Mouse (Mus musculus): Measurements from ENCODE around the gene Ccdc74a.
"Not testable (repeated sequence)": the region's sequence is repeated elsewhere in the genome, so short reads cannot be mapped to it uniquely, and the experiment has no call there.

Gene Ccdc74a

DNA sequence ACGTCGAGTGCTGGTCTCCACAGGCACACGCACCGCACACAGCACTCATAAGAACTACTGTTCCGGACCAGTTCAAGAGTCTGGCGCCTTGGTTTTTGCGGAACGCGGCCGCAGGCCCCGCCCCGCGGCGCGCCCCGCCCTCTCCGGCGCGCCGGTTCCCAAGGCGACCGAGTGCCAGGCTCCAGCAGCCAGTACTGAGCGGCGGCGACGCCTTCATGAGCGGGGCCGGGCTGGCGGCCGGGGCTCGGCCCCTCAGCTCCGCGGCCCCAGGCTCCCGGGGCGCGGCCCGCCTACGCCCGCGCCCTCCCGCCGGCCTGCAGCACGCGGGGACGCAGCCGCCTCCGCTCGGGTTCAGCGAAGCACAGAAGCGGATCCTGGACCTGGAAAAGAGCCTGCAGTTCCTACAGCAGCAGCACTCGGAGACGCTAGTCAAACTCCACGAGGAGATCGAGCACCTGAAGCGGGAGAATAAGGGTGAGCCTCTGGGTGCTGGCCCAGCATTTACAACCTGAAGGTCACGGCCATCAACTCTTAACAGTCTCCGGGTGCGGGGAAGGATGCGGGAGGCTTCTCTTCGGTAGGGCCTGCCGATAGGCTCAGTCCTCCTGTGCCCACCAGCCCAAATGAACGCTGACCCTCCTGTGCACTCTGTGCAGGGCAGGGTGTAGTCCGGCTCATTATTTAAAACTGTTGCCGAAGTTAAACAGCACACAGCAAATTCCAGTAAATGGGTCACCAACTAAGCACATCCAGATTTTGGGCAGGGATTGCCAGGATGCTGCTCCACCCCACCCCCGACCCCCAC lies at the start of gene Ccdc74a:
Gene Ccdc74a (plus strand): TSS at position 161 of the 805 bp plus-strand sequence.
- peak; percentile 90 for DNase-seq

DNA sequence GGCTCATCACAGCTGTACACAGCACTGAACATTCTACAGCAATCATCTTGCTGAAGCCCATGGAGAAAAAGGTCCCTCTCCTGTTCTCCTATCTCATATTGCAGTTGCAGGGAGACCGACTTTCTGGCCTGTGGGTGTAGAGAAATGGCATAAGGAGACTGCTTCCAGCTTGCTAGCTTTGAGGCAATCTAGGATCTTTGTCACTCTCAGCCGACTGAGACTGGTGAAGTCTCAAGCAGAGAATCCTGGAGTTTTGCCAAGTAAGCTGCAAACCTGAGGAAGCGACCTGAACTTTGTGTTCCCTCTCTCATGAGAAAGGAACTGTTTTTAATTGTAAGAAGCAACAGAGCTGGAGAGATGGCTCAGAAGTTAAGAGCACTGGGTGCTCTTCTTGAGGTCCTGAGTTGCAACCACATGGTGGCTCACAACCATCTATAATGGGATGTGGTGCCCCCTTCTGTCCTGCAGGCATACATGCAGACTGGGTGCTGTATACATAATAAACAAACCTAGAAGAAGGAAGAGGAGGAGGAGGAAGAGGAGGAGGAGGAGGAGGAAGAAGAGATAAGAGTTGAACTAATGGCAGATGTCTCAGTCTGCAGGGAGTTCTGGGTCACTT lies 45.2 kb upstream of the Ccdc74a start:
- no peak for DNase-seq

DNA sequence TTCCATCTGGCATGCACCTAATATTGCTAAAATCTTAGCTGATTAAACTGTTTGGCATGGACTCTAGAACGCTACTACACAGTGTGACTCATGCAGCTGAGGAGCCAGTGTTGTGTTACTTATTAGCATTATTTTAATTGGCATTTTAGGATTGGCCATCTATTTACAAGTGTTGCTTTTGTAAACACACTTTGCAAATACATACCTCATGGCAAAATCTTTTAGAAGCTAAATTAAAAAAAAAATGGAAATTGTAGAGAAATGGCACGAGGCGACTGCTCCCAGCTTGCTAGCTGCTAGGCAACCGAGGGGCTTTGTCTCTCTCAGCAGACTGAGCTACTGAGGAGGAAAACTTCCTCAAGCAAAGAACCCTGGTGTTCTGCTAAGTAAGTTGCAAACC lies 41.3 kb upstream of the Ccdc74a start:
- no peak for DNase-seq

DNA sequence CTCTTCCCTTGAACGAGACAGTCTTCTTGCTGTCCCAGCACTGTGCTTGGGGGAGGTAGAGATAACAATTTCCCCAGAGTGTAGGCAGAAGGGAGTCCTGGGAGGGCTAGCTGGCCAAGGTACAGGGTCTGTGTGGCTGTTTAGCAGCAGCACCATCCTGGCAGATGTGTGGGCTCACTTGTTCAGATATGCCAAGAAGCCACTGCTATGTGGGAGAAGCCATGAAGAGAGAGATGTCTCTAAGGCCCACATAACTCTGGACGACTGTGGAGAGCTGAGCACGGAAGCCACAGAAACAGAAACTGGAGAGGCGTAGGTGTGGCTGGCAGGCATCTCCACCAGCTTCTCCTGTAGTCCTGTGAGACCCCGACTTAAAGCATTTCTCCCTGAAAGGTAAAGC lies 40.6 kb upstream of the Ccdc74a start:
- DNase-seq, result no peak

DNA sequence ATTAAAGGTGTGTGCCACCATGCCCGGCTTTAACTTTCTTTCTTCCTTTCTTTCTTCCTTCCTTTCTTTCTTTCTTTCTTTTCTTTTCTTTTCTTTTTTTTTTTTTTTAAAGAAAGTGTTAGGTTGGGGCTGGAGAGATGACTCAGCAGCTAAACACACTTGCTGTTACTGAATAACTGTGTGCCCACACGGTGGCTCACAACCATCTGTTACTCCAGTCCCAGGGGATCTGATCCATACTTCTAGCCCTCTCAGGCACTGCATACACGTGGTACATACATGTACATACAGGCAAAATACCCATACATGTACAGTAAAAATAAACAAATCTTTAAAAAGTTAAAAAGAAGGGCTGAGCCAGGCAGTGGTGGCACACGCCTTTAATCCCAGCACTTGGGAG lies 34.9 kb upstream of the Ccdc74a start:
- no peak for DNase-seq

DNA sequence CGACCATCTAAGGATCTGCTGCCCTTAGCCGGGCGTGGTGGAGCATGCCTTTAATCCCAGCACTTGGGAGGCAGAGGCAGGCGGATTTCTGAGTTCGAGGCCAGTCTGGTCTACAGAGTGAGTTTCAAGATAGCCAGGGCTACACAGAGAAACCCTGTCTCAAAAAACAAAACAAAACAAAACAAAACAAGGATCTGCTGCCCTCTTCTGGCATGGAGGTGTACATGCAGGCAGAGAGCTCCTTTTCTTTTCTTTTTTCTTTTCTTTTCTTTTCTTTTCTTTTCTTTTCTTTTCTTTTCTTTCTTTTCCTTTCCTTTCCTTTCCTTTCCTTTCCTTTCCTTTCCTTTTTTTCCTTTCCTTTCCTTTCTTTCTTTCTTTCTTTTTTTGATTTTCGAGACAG lies 31.5 kb upstream of the Ccdc74a start:
- not testable (repeated sequence) for DNase-seq

DNA sequence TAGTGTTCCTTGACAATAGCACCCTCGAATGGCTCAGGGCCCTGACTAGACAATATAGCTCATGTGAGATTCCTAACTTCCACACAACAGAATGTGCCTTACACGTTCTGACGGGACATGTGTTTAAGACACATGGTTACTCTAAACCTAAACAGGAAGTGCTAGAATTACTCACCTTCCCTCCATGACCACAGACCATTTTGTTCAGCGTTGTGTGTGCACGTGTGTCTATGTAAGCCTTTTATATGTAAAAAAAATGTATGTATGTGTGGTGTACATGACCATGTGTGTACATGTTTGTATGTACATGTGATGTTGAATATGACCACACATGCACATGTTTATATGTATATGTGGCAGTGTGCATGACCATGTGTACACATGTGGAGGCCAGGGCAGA lies 30.1 kb upstream of the Ccdc74a start:
- no peak for DNase-seq

DNA sequence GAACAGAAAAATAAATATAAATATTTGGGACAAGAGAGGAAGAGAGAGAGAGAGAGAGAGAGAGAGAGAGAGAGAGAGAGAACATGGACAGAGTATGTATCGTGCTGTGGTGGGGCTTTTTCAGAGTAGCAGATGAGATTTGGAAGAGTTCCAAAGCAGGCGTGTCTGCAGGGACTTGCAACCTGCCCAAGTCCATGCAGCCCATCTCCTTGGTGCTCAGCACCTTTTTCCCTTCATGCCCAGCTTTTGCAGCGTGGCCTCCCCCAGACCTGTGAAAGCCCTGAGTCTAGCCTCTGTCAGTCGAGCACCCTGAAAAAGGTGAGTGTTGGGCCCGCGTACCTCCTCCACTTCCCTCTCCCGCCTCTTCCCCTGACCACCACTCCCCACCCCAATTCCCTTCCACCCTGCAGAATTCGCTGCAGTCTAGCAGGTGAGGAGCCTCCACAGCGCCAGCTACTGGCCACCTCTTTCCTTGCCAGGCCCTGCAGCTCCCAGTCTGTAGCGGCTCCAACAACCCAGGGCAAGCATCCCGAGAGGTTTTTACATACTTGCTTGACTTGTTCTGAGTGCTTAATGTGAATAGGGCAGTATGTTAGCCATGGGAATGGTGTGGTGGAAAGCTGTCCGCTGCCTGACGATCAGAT lies 28.2 kb upstream of the Ccdc74a start:
- DNase-seq, result peak; percentile 62

DNA sequence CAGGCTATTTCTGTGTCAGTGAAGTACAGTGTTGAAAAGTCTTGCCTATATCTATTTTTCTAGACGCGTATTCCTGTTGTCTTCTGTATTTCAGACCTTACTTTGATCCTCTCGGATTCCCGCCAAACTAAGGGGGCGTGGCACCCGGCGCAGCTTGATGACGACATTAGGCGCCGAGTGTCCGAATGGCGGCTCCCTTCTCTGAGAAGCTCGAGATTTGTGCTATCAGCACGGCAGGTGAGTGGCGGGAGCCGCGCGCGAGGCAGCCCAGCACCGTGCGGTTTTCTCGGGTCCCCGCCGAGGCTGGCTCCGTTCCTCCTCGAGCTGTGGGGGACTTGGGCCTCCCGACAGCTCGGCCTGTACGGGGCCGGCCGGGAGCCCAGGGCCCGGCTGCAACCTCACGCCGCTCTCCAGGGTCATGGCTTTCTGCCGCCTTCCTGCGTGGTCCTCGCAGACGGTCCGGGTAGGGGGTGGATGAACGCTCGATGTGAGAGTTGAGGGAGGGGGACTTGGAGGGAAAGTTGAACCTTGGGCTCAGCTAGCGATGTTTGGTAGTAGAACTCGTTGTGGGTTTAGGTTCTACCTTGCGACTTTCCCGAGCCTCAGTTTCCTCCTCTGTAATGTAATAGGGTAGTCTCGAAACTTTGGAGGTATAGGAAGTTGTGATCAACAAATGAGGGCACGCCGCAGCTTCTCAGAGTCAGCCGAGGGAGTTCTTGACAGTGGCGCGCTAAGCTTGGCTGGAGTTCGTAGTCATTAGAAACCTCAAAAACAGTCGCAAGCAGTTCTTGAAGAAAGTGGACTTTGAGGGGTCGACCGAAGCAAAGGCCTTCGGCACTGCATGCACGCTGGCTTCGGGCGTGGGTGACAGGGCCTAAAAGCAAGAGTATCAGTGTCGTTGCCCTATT lies 26.8 kb upstream of the Ccdc74a start, which contains the start of gene Smpd4:
Gene Smpd4 (plus strand): TSS at position 157 of the 908 bp plus-strand sequence.
- DNase-seq, result peak; percentile 96

DNA sequence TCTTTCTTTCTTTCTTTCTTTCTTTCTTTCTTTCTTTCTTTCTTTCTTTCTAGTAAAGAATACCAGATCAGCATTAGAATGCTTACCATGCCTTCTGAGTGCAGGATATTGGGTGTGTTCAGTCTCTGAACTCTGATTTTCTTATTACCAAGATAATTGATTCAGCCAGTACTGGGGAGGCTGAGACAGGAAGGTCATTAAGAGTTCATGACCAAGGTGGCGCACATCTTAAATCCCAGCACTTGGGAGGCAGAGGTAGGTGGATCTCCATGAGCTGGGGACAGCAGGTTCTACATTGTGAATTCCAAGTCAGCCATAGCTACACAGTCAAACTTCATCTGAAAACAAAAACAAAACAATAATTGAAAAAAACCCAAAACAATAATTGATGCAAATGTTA lies 24.3 kb upstream of the Ccdc74a start:
- DNase-seq, result no peak

DNA sequence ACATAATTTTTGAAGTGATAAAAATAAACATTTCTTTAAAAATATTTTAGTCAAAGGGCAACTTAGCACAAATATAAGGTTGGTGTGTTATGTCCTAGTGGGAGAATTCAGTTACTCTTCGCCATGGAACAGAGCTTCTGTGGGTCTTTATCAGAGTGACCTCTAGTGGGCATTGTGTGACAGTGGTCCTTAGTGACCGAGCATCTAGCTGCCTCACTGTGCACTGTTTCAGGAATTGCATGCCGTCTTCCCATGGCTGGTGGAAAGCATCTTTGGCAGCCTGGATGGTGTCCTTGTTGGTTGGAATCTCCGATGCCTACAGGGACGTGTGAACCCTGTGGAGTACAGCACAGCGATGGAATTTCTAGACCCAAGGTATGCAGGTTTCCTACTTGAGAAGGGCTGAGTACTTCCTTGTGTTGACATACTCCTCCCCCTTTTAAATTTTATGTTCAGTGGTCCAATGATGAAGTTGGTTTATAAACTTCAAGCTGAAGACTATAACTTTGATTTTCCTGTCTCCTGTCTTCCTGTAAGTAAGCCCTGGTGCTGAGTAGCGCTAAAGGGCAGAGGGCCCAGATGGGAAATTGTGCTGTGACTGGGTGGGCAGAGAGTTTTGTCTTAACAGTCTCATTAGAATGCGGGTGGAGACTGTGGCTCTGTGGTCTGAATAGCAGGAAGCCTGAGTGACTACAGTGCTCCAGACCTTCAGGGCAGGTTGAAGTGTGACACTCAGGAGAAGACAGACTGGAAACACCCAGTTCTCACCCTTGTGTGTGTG lies 20.6 kb upstream of the Ccdc74a start:
- peak; percentile 38 for DNase-seq

DNA sequence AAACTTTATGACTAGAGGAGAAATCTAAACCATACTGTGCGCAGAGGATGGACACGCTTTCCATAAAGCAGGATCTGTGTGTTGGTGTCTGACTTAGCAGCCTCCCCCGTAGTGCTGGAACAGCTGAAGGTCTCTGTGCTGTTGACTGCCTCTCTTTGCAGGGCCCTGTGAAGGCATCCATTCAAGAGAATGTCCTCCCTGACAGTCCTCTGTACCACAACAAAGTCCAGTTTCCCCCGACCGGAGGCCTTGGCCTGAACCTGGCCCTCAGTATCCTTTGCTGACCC lies 20.1 kb upstream of the Ccdc74a start:
- DNase-seq, result no peak

DNA sequence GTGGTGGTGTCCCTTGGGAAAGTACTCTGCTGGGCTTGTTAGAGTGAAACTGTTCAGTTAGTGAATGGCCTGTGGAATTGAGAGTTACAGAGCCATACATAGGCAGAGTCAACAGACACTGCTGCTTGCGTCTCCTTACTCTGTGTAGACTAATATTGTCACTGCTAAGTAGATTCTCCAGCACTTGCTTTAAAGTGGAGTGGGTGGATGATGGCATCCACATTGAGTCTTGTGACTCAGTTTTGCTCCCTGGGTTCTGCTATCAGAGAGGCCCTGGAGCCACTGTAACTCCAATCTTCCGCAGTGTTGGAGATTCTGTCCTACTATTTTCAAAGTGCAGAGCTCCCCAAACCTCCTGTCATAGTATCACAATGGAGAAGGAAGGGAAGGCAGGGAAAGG lies 13.7 kb upstream of the Ccdc74a start:
- no peak for DNase-seq

DNA sequence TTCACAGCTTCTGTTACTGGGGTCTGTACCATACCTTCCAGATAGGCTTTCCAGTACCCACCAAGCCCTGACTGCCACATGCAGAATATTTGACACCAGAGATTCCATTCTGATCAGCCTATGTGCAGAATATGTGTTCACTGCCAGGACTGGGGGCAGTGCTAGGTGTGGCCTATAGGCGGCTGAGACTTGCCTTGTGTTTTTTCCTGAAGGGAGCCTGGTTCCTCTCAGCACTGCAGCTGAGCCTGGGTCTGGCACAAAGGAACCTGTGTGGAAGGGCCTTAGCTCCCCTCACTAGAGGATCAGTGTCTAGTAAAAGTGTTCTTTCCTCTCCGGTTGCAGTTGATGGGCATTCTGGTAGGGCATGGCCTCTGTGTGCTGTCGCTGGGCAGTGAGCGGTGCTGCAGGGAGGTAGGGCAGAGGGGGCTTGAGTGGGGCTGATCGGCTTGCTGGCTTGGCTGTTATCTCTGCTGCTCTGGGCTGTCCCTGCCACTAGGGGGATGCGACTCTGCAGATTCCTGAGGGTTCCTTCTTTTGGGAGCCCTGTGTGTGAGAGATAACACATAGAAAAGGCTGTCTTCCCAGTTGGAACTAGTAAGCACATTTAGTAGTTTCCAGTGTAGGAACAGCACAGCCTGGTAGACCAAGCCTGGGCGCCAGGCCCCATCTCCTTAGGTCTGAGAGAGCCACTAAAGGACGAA lies 12.6 kb upstream of the Ccdc74a start:
- DNase-seq, result no peak

DNA sequence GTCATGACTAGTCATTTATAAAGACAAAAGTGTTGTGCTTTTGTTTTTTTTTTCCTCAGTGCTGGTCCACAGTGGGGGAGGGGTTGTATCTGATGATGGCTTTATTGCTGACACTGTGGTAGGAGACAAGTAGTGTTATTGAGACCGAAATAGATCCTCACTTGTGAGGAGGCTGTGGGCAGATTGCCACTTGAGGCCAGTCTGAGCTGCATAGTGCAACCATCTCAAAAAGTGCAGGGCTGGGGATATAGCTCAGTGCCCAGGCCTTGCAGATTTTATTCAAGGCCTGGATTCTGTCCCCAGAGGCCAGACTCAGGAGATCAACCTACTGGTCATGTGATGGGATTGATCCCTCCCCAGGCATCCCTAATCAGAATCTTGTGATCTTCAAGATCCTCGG lies 9.4 kb upstream of the Ccdc74a start:
- no peak for DNase-seq

DNA sequence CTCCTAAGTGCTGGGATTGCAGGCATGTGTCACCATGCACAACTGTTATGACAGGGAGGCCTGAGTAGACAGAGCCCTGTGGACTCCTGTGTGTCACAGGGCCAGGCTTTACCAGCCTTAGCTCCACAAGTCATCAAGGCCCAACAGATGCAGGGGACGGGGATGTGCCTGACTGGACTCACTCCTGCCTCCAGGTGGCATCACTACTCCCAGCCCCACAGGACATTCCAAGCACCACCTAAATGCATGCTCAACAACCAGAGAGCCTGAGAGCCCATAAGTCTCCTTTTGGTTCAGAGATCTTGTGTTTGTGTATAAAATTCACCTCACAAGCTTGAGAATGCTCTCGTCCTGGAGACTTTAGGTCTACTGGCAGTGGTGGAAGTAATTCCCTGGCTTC lies 8.7 kb upstream of the Ccdc74a start:
- DNase-seq, result no peak

DNA sequence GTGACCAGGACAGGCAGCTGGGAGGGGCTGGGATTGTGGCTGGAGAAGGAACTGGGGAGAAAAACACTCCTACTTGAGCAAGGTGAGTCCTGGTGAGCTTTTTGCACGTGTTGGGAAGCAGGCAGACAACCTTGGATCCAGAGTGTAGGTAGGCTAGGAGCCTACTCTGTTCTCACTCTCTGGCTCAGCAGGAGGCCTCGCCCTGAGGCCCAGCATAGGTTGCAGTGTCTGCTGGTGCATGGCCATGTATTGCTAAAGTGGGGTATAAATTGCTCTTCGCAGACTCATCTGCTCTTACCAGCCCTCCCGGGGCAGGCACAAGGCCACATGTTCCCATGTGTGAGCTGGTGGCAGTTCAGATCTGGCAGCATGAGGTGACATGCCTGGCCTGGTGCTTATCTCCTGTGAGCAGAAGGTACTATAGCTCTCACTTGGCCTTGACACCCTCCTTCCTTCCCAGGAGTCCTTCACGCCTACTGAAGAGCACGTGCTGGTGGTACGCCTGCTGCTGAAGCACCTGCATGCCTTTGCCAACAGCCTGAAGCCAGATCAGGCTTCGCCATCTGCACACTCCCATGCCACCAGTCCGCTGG lies 8.1 kb upstream of the Ccdc74a start:
- no peak for DNase-seq

DNA sequence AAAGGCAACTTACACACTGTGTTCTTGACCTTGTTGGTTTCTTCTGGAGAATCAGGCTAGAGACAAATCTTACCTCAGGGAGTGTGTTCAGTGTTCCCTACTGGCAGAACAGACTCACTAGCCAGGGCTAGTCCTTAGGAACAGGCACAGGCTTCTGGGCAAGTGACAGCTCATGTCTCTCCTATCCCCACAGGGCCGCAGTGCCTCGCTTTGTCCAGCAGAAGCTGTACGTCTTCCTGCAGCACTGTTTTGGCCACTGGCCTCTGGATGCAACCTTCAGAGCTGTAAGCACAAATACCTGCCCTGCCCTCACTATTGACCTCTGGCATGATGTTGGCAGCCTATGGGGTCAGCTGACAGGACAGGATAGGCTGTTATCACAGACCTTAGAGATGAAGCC lies 7.2 kb upstream of the Ccdc74a start:
- DNase-seq, result no peak

DNA sequence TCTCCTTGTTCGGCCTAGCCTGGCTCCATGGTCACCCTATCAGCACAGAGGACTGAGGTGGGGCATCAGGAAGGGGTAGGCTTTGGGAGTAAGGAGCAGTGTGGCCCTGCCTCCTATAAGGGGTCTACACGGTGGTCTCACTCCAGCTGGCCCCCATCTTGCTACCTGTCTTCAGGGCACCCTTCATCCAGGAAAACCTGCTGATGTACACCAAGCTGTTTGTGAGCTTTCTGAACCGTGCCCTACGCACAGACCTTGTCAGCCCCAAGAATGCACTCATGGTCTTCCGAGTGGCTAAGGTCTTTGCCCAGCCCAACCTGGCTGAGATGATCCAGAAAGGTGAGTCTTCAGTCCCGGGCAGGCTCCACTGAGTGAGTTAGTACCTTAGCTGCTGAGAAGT lies 6.3 kb upstream of the Ccdc74a start:
- no peak for DNase-seq

DNA sequence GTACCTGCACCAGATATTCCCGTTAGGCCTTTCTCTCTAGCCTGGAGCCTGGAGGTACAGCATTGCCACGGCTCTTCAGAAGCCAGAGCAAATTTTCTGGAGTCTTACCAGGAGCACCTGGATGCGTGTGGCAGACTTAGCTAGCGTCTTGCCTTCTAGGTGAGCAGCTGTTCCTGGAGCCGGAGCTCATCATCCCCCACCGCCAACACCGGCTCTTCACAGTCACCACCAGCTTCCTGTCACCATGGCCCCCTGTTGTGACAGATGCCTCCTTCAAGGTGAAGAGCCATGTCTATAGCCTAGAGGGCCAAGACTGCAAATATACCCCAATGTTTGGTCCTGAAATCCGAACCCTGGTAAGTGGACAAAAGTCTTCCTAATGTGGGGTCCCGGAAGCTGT lies 5.6 kb upstream of the Ccdc74a start:
- DNase-seq, result no peak

DNA sequence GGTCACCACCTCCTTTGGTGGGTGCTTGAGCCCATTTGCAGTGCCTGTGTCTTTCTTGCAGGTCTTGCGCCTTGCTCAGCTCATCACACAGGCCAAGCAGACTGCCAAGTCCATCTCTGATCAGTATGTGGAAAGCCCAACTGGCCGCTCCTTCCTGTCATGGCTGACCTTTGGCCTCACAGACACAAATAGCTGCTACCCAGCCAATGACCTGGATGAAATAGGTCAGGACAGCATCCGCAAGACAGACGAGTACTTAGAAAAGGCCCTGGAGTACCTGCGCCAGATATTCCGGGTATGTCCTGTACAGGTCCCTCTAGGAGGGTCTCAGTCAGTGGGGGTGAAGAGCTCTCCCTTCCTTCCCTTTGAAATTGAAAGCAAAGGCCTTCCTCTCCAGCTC lies 5.0 kb upstream of the Ccdc74a start:
- DNase-seq, result no peak
